Mouse (Mus musculus): ENCODE measurements around the gene Cib1. TPM values are rescaled to one million over a fixed set of nuclear protein-coding genes. Genes with fewer than 3 reads are reported as not detected.

Cib1 gene
- total RNA-seq, 2 experiments from 2014 or later, result 21.3 to 29.8 TPM

- no peak for ATAC-seq (replicated peaks; ENCODE audit: low FRiP score, poor library complexity, severe bottlenecking)
Measured at GRCm38 (mm10) chr7:80188579-80189125, 44.0 kb downstream of the Cib1 start.

GRCm38 (mm10) chr7:80187501-80187900 is 45.1 kb downstream of the Cib1 start:
- ATAC-seq (replicated peaks; ENCODE audit: low FRiP score, poor library complexity, severe bottlenecking), result no peak

GRCm38 (mm10) chr7:80186531-80187296 is 45.9 kb downstream of the Cib1 start, which contains the start of gene Sema4b:
Gene Sema4b (plus strand): TSS chr7:80186841.
- peak; percentile 68 for ATAC-seq (replicated peaks; ENCODE audit: low FRiP score, poor library complexity, severe bottlenecking)

- ATAC-seq (replicated peaks; ENCODE audit: low FRiP score, poor library complexity, severe bottlenecking), result peak; percentile 73
Measured at GRCm38 (mm10) chr7:80186021-80186420, 46.6 kb downstream of the Cib1 start.

GRCm38 (mm10) chr7:80184968-80185367 is 47.6 kb downstream of the Cib1 start:
- peak; percentile 46 for ATAC-seq (replicated peaks; ENCODE audit: low FRiP score, poor library complexity, severe bottlenecking)

- ATAC-seq (replicated peaks; ENCODE audit: low FRiP score, poor library complexity, severe bottlenecking), result no peak
Measured at GRCm38 (mm10) chr7:80184551-80184950, 48.1 kb downstream of the Cib1 start.

GRCm38 (mm10) chr7:80183969-80184368 is 48.6 kb downstream of the Cib1 start:
- no peak for ATAC-seq (replicated peaks; ENCODE audit: low FRiP score, poor library complexity, severe bottlenecking)

GRCm38 (mm10) chr7:80183466-80183865 is 49.1 kb downstream of the Cib1 start:
- no peak for ATAC-seq (replicated peaks; ENCODE audit: low FRiP score, poor library complexity, severe bottlenecking)

GRCm38 (mm10) chr7:80182139-80182538 is 50.5 kb downstream of the Cib1 start:
- ATAC-seq (replicated peaks; ENCODE audit: low FRiP score, poor library complexity, severe bottlenecking), result no peak

GRCm38 (mm10) chr7:80181078-80181477 is 51.5 kb downstream of the Cib1 start:
- ATAC-seq (replicated peaks; ENCODE audit: low FRiP score, poor library complexity, severe bottlenecking), result peak; percentile 47

GRCm38 (mm10) chr7:80180202-80180601 is 52.4 kb downstream of the Cib1 start:
- no peak for ATAC-seq (replicated peaks; ENCODE audit: low FRiP score, poor library complexity, severe bottlenecking)

GRCm38 (mm10) chr7:80179790-80180189 is 52.8 kb downstream of the Cib1 start:
- ATAC-seq (replicated peaks; ENCODE audit: low FRiP score, poor library complexity, severe bottlenecking), result no peak

- no peak for ATAC-seq (replicated peaks; ENCODE audit: low FRiP score, poor library complexity, severe bottlenecking)
Measured at GRCm38 (mm10) chr7:80179327-80179726, 53.3 kb downstream of the Cib1 start.

- no peak for ATAC-seq (replicated peaks; ENCODE audit: low FRiP score, poor library complexity, severe bottlenecking)
Measured at GRCm38 (mm10) chr7:80178037-80178729, 54.4 kb downstream of the Cib1 start.

- no peak for ATAC-seq (replicated peaks; ENCODE audit: low FRiP score, poor library complexity, severe bottlenecking)
Measured at GRCm38 (mm10) chr7:80177438-80177837, 55.2 kb downstream of the Cib1 start.

Other genes with a start within 250 kb of the Cib1 start
- 6.9 and 8.8 TPM in 2 replicates for gene Zfp710, start 208.0 kb downstream of the Cib1 start, total RNA-seq (2015; ENCODE audit: low replicate concordance)
- gene Zfp710, start 208.0 kb downstream of the Cib1 start, total RNA-seq (2017; ENCODE audit: low replicate concordance), result 5.1 and 6.0 TPM in 2 replicates
- gene Idh2, start 117.4 kb downstream of the Cib1 start, total RNA-seq (2015; ENCODE audit: low replicate concordance), result 20.3 and 31.3 TPM in 2 replicates
- gene Idh2, start 117.4 kb downstream of the Cib1 start, total RNA-seq (2017; ENCODE audit: low replicate concordance), result 17.6 and 24.5 TPM in 2 replicates
- 19.9 and 22.1 TPM in 2 replicates for gene Sema4b, start 46.0 kb downstream of the Cib1 start, total RNA-seq (2015; ENCODE audit: low replicate concordance)
- gene Sema4b, start 46.0 kb downstream of the Cib1 start, total RNA-seq (2017; ENCODE audit: low replicate concordance), result 33.7 and 49.8 TPM in 2 replicates
- gene Gdpgp1, start 52 bp upstream of the Cib1 start, total RNA-seq (2015; ENCODE audit: low replicate concordance), result 0.77 TPM in 1 of 2 replicates, not detected in the other
- 0.94 and 2.0 TPM in 2 replicates for gene Gdpgp1, start 52 bp upstream of the Cib1 start, total RNA-seq (2017; ENCODE audit: low replicate concordance)
- not detected in 2 replicates for gene Ttll13, start 13.6 kb upstream of the Cib1 start, total RNA-seq (2015; ENCODE audit: low replicate concordance)
- 1.5 TPM in 1 of 2 replicates, not detected in the other for gene Ttll13, start 13.6 kb upstream of the Cib1 start, total RNA-seq (2017; ENCODE audit: low replicate concordance)
- gene Ngrn, start 28.4 kb upstream of the Cib1 start, total RNA-seq (2015; ENCODE audit: low replicate concordance), result 5.2 and 7.7 TPM in 2 replicates
- gene Ngrn, start 28.4 kb upstream of the Cib1 start, total RNA-seq (2017; ENCODE audit: low replicate concordance), result 5.6 and 9.9 TPM in 2 replicates
- 3.8 and 12.7 TPM in 2 replicates for gene Vps33b, start 36.8 kb upstream of the Cib1 start, total RNA-seq (2015; ENCODE audit: low replicate concordance)
- gene Vps33b, start 36.8 kb upstream of the Cib1 start, total RNA-seq (2017; ENCODE audit: low replicate concordance), result 4.9 and 7.5 TPM in 2 replicates
- 59.4 and 74.7 TPM in 2 replicates for gene Prc1, start 61.6 kb upstream of the Cib1 start, total RNA-seq (2015; ENCODE audit: low replicate concordance)
- 188 and 334 TPM in 2 replicates for gene Prc1, start 61.6 kb upstream of the Cib1 start, total RNA-seq (2017; ENCODE audit: low replicate concordance)
- 2.5 and 18.8 TPM in 2 replicates for gene Rccd1, start 91.6 kb upstream of the Cib1 start, total RNA-seq (2015; ENCODE audit: low replicate concordance)
- gene Rccd1, start 91.6 kb upstream of the Cib1 start, total RNA-seq (2017; ENCODE audit: low replicate concordance), result 0.98 and 4.4 TPM in 2 replicates
- gene Unc45a, start 108.2 kb upstream of the Cib1 start, total RNA-seq (2015; ENCODE audit: low replicate concordance), result 1.5 and 4.2 TPM in 2 replicates
- 4.2 and 4.8 TPM in 2 replicates for gene Unc45a, start 108.2 kb upstream of the Cib1 start, total RNA-seq (2017; ENCODE audit: low replicate concordance)
- gene Hddc3, start 110.3 kb upstream of the Cib1 start, total RNA-seq (2015; ENCODE audit: low replicate concordance), result 2.3 TPM in 1 of 2 replicates, not detected in the other
- gene Hddc3, start 110.3 kb upstream of the Cib1 start, total RNA-seq (2017; ENCODE audit: low replicate concordance), result 2.6 TPM in 2 replicates
- gene Man2a2, start 138.6 kb upstream of the Cib1 start, total RNA-seq (2015; ENCODE audit: low replicate concordance), result 3.6 and 7.5 TPM in 2 replicates
- gene Man2a2, start 138.6 kb upstream of the Cib1 start, total RNA-seq (2017; ENCODE audit: low replicate concordance), result 4.5 and 6.6 TPM in 2 replicates
- gene Fes, start 155.1 kb upstream of the Cib1 start, total RNA-seq (2015; ENCODE audit: low replicate concordance), result 56.5 and 60.0 TPM in 2 replicates
- 24.4 and 31.2 TPM in 2 replicates for gene Fes, start 155.1 kb upstream of the Cib1 start, total RNA-seq (2017; ENCODE audit: low replicate concordance)
- 23.0 and 23.1 TPM in 2 replicates for gene Furin, start 172.6 kb upstream of the Cib1 start, total RNA-seq (2015; ENCODE audit: low replicate concordance)
- 29.1 and 33.5 TPM in 2 replicates for gene Furin, start 172.6 kb upstream of the Cib1 start, total RNA-seq (2017; ENCODE audit: low replicate concordance)